Mouse (Mus musculus): ENCODE data around the gene Ano6. TPM values are rescaled to one million over a fixed set of nuclear protein-coding genes. Genes with fewer than 3 reads are reported as not detected.

Gene Ano6
- polyA plus RNA-seq, 1 experiment = 54.5 TPM

DNA sequence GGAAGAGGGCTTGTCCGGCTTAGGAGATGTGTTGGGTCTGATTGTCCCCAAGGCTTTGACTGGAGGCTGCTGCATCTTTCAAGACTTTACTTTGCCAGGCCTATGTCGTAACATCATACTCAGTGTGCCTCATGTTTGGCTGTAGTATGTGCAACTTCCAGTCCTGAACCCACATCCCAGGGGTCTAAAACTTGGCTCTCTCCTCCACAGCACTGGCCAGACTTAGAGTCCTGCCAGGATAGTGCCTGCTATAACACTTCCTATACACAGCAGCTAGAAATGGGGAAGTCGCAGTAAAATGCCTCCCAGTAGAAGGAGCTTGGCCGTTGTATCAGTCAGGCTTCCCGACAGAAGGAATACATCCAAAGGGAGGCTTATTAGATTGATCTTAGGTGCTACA lies 21.9 kb upstream of the Ano6 start:
- no peak overlapping the region for H3K4me3 ChIP-seq
- no peak overlapping the region for H3K4me2 ChIP-seq (ENCODE audit: low read depth)
- H3ac ChIP-seq (ENCODE audit: control insufficient read depth, insufficient read length) = no peak overlapping the region
- no peak for TF ChIP-seq USF1 (IDR thresholded peaks at IDR 0.05; ENCODE audit: low read depth)
- TF ChIP-seq REST (IDR thresholded peaks at IDR 0.05; ENCODE audit: insufficient read depth, insufficient read length) = no peak
- TF ChIP-seq SRF (IDR thresholded peaks at IDR 0.05; ENCODE audit: control insufficient read depth, insufficient read length, low read depth) = no peak
- TF ChIP-seq POLR2A (IDR thresholded peaks at IDR 0.05; ENCODE audit: insufficient read length, low read depth) = no peak
- no peak for TF ChIP-seq CEBPB (IDR thresholded peaks at IDR 0.05; ENCODE audit: insufficient read depth, poor library complexity, severe bottlenecking)
- no peak for TF ChIP-seq MYOD1 (IDR thresholded peaks at IDR 0.05; ENCODE audit: control insufficient read depth in 1 of 3, insufficient read length in 2 of 3, low read depth in 2 of 3)
- TF ChIP-seq E2F4 (IDR thresholded peaks at IDR 0.05; ENCODE audit: insufficient read depth) = no peak
- no peak for TF ChIP-seq TCF12 (IDR thresholded peaks at IDR 0.05; ENCODE audit: insufficient read depth, poor library complexity, severe bottlenecking)
- no peak for TF ChIP-seq MAX (IDR thresholded peaks at IDR 0.05; ENCODE audit: low read depth)
- no peak for TF ChIP-seq TCF3 (IDR thresholded peaks at IDR 0.05; ENCODE audit: insufficient read length, low read depth)
- no peaks in the 10 kb centered on the region for H3K36me3 ChIP-seq (ENCODE audit: control insufficient read depth, insufficient read depth)
- H3K79me2 ChIP-seq (ENCODE audit: control insufficient read depth, insufficient read depth) = no peaks in the 10 kb centered on the region
- H3K27me3 ChIP-seq (ENCODE audit: control insufficient read depth, insufficient read depth, insufficient read length) = no peaks in the 10 kb centered on the region

DNA sequence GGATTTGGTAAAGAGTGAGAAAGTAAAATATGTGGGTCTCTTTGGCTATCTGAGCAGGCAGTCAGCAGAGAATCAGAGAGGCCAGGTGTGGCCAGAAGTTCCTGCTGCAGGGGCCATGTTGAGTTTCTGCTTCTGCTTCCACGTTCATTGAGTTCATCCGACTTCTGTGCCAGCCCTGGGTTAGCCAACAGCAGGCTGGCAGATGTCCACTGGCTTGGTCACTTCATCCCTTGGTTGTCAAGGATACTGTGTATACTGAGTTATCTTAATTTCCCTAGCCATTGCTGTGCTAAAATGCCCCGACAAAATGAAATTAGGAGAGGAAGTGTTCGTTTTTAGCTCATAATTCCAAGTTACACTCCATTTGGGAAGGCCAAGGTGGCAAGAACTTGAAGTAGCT lies 21.1 kb upstream of the Ano6 start:
- no peak overlapping the region for H3K4me2 ChIP-seq (ENCODE audit: low read depth)
- H3K79me2 ChIP-seq (ENCODE audit: control insufficient read depth, insufficient read depth) = no peaks in the 10 kb centered on the region
- H3ac ChIP-seq (ENCODE audit: control insufficient read depth, insufficient read length) = no peak overlapping the region
- no peak for TF ChIP-seq E2F4 (IDR thresholded peaks at IDR 0.05; ENCODE audit: insufficient read depth)
- TF ChIP-seq USF1 (IDR thresholded peaks at IDR 0.05; ENCODE audit: low read depth) = no peak
- TF ChIP-seq CEBPB (IDR thresholded peaks at IDR 0.05; ENCODE audit: insufficient read depth, poor library complexity, severe bottlenecking) = no peak
- TF ChIP-seq MYOG (IDR thresholded peaks at IDR 0.05; ENCODE audit: control insufficient read depth in 1 of 3, insufficient read depth in 1 of 3, insufficient read length in 2 of 3, low read depth in 2 of 3) = no peak
- TF ChIP-seq SRF (IDR thresholded peaks at IDR 0.05; ENCODE audit: control insufficient read depth, insufficient read length, low read depth) = no peak
- TF ChIP-seq TCF3 (IDR thresholded peaks at IDR 0.05; ENCODE audit: insufficient read length, low read depth) = no peak
- no peak for TF ChIP-seq REST (IDR thresholded peaks at IDR 0.05; ENCODE audit: insufficient read depth, insufficient read length)
- no peak for TF ChIP-seq POLR2A (IDR thresholded peaks at IDR 0.05; ENCODE audit: insufficient read length, low read depth)
- TF ChIP-seq MYOD1 (IDR thresholded peaks at IDR 0.05; ENCODE audit: control insufficient read depth in 1 of 3, insufficient read length in 2 of 3, low read depth in 2 of 3) = no peak
- TF ChIP-seq TCF12 (IDR thresholded peaks at IDR 0.05; ENCODE audit: insufficient read depth, poor library complexity, severe bottlenecking) = no peak
- TF ChIP-seq POLR2AphosphoS2 (IDR thresholded peaks at IDR 0.05; ENCODE audit: insufficient read length, low read depth) = no peak
- TF ChIP-seq MAX (IDR thresholded peaks at IDR 0.05; ENCODE audit: low read depth) = no peak
- H3K27me3 ChIP-seq (ENCODE audit: control insufficient read depth, insufficient read depth, insufficient read length) = no peaks in the 10 kb centered on the region
- H3K36me3 ChIP-seq (ENCODE audit: control insufficient read depth, insufficient read depth) = no peaks in the 10 kb centered on the region
- H3K4me3 ChIP-seq = no peak overlapping the region

DNA sequence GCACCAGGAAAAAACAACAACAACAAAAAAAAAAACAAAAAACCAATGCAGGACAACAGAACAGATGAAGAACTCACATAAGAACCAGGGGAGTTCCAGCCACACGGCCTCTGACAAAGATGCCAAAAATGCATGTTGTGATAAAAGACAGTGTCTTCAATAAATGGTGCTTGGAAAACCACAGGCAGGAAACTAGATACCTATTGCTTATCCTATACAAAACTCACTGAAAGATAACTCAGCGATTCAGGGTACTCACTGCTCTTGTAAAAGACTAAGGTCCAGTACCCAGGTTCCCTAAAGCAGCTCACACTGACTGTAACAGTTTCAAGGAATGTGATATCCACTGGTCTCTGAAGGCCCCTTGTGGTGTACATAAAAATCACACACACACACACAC lies 20.3 kb upstream of the Ano6 start:
- Histone ChIP-seq H3K4me2 (ENCODE audit: low read depth) (no peak overlapping the region), H3ac (ENCODE audit: control insufficient read depth, insufficient read length) (no peak overlapping the region), H3K27me3 (ENCODE audit: control insufficient read depth, insufficient read depth, insufficient read length) (no peaks in the 10 kb centered on the region), H3K79me2 (ENCODE audit: control insufficient read depth, insufficient read depth) (no peaks in the 10 kb centered on the region), H3K4me3 (no peak overlapping the region), H3K36me3 (ENCODE audit: control insufficient read depth, insufficient read depth) (no peaks in the 10 kb centered on the region)
- TF ChIP-seq MYOD1 (IDR thresholded peaks at IDR 0.05; ENCODE audit: control insufficient read depth in 1 of 3, insufficient read length in 2 of 3, low read depth in 2 of 3) = no peak

DNA sequence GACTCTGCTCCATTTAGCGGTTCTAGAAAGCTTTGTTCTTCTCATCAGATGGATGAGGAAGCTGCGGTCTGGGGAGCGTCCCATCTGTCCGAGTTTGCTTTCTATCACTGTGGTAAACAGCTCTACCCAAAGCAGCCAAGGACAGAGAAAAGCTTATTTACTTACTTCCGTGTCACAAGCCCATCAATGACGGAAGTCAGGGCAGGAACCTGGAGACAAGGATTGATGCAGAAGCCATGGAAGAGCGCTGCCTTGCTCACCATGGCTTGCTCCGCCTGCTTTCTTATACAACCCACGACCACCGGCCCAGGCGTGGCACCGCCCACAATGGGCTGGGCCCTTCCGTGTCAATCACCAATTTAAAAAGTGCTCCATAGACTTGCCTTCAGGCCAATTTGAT lies 18.3 kb upstream of the Ano6 start:
- TF ChIP-seq MYOG (IDR thresholded peaks at IDR 0.05; ENCODE audit: control insufficient read depth in 1 of 3, insufficient read depth in 1 of 3, insufficient read length in 2 of 3, low read depth in 2 of 3) = no peak
- Histone ChIP-seq H3K4me2 (ENCODE audit: low read depth) (no peak overlapping the region), H3K4me3 (no peak overlapping the region), H3ac (ENCODE audit: control insufficient read depth, insufficient read length) (no peak overlapping the region), H3K79me2 (ENCODE audit: control insufficient read depth, insufficient read depth) (no peaks in the 10 kb centered on the region), H3K36me3 (ENCODE audit: control insufficient read depth, insufficient read depth) (no peaks in the 10 kb centered on the region), H3K27me3 (ENCODE audit: control insufficient read depth, insufficient read depth, insufficient read length) (no peaks in the 10 kb centered on the region)

DNA sequence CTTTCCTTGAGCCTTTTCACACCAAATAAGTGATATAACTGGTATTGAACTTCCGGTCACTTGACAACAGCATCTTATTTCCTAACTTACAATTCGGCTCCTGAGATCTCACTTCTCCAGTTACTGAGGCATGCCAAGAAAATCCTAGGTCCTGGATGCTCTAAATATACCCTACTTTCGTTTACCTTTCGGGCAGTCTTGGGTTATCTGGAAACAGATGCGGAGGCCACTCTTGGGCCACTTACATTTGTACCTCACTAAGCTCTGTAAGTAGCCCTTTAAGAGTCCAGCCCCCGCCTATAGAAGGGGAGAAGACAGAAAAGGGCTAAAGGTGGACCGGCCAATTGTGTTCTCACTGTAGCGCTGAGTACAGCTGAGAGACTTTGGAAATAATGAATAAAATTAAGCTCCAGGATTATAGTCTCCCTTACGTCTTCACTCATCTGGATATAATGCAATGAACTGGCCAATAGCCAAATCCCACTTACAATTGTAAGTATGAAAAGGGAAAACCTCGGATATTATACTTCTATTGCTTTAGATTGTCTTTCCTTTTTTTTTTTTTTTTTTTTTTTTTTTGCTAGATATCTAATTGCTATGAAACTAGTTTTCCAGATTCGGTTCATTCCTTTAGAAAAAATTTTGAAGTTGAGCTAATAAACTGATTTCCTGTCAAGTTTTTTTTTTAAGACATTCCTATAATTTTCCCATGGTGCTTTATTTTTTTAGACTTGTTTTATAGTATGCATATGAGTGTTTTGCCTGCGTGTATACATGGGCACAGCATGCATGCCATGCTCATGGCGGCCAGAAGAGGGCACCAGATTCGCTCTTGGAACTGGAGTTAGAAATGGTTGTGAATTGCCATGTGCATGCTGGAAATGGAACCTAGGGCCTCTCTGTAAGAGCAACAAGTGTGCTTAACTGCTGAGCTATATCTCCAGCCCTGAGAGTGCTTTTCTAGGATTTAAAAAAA lies 17.5 kb upstream of the Ano6 start:
- Histone ChIP-seq H3K4me3 (no peak overlapping the region), H3K36me3 (ENCODE audit: control insufficient read depth, insufficient read depth) (no peaks in the 10 kb centered on the region), H3K4me2 (ENCODE audit: low read depth) (no peak overlapping the region), H3K79me2 (ENCODE audit: control insufficient read depth, insufficient read depth) (no peaks in the 10 kb centered on the region), H3ac (ENCODE audit: control insufficient read depth, insufficient read length) (no peak overlapping the region), H3K27me3 (ENCODE audit: control insufficient read depth, insufficient read depth, insufficient read length) (no peaks in the 10 kb centered on the region)
- TF ChIP-seq REST (IDR thresholded peaks at IDR 0.05; ENCODE audit: insufficient read depth, insufficient read length) = no peak
- no peak for TF ChIP-seq MYOD1 (IDR thresholded peaks at IDR 0.05; ENCODE audit: control insufficient read depth in 1 of 3, insufficient read length in 2 of 3, low read depth in 2 of 3)
- TF ChIP-seq E2F4 (IDR thresholded peaks at IDR 0.05; ENCODE audit: insufficient read depth) = no peak
- no peak for TF ChIP-seq TCF12 (IDR thresholded peaks at IDR 0.05; ENCODE audit: insufficient read depth, poor library complexity, severe bottlenecking)
- no peak for TF ChIP-seq SRF (IDR thresholded peaks at IDR 0.05; ENCODE audit: control insufficient read depth, insufficient read length, low read depth)
- TF ChIP-seq USF1 (IDR thresholded peaks at IDR 0.05; ENCODE audit: low read depth) = no peak
- no peak for TF ChIP-seq MAX (IDR thresholded peaks at IDR 0.05; ENCODE audit: low read depth)
- no peak for TF ChIP-seq MYOG (IDR thresholded peaks at IDR 0.05; ENCODE audit: control insufficient read depth in 1 of 3, insufficient read depth in 1 of 3, insufficient read length in 2 of 3, low read depth in 2 of 3)

Data from myocyte (in vitro differentiated cells).